Mouse (Mus musculus) liver, postnatal 0 days (tissue): ENCODE results near the gene Usp15.

ENCODE experiments used
- CTCF ChIP-seq: sonication (generic); IDR thresholded peaks from 2 replicates; pipeline ENCODE4 v1.5.1; 2016; ENCODE audit warnings: antibody characterized with exemption, low read depth
- EP300 ChIP-seq: IDR thresholded peaks from 2 replicates; pipeline ENCODE4 v1.6.1; 2016; ENCODE audit warnings: antibody characterized with exemption, low read depth, mild to moderate bottlenecking

GRCm38 (mm10) chr10:123195961-123196834 lies 597 bp downstream of the Usp15 start:
- TF ChIP-seq CTCF (no peak), EP300 (peak; percentile 87)
